Mouse (Mus musculus): Measurements from ENCODE around the gene Tpp1.

Tpp1 gene

DNA sequence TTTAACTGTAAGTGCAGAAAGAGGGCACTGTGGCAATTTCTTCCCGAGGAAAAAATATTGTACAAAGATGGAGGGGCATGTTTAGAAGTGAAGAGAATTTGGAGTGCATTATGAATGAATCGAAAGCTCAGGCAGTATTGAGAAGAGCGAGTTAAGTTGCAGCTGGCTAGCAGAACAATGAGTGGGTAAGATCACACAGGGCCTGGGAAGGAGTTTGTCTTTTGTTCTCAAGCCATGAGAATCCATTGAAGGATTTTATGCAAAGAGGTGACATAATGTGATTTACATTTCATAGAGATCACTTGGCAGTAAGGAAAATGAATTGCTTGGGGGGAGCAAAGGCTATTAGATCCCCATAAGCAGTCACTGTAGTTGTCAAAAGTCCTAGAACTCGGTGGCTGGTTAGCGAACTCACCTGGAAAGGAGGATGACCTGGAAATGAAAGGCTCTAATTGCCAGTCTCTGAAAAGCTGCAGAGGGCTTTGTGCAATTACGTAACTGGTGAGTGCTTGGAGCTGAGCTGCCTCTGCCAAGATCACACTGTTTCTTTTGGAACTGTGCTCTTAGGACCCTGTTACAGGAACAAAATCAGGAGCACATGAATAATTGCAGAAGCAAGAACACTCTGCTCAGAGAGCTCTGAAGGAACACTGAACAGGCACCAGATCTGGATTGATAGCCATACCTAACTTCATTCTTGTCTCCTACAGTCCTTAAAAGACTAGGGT lies 23.2 kb downstream of the Tpp1 start:
- no peak for DNase-seq (ENCODE audit: low spot score)

DNA sequence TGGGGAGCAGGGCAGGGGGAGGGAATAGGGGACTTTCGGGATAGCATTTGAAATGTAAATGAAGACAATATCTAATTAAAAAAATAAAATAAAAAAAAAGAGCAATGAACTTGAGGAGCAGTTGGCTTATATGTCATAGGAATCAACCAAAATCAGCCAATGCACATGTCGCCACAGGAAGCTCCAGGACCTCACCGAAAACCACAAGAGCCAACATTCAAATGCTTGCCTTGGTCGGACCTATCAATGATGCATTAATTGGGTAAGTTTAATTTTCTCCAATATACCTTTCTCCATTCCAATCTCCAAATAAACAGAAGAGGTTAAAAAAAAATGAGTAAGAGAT lies 25.1 kb downstream of the Tpp1 start:
- DNase-seq (ENCODE audit: low spot score) = no peak

DNA sequence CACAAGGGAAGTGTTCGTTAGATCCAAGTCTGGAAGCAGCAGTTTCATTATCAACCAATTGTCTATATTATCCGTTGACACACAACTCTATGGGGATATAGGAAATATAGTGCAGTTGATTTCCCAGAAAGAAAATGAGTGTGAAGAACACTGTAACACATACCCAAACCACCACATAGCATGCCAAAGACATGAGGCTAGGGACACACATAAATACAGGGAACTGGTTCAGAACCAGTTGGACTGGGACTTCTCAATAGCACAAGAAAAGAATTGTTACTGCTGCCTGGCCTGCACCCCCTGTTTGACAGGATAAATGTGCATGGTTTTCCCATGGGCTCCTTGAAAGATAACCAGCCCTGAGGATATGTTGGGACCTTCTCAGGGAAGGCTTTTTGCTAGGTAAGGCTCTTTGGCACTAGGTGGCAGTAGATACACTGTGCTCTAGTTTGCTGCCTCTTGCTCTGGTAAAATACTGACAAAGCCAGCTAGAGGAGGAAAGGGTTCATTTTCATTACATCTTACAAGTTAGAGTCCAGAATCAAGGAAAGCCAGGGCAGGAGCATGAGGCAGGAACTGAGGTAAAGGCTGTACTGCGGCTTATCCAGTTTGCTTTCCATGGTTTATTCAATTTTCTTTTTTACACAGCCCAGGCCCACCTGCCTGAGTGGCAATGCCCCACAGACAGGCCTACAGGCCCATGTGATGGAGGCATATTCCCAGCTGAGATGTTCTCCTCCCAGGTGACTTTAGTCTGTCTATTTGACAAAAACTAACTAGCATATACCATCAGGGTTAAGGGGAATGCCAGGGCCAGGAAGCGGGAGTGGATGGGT lies 25.7 kb downstream of the Tpp1 start:
- no peak for DNase-seq (ENCODE audit: low spot score)

DNA sequence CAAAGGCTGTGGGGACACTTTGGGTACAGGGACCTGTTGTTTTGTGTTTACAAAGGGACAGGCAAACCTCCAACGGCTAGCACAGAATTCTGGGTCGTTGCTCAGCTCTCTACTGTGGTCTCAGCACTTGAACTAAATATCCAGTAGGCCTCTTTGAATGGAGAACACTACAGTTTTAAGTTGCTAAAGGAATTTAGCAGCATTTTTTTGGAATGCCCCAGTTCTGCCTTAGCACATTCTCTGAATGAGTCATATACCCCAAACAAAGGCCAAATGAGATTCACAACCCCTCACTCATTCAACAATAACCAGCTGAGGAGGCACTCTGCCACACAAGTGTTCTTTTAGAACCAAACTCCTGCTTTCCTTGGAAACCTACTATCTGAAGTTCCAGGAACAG lies 30.1 kb downstream of the Tpp1 start:
- no peak for DNase-seq (ENCODE audit: low spot score)

DNA sequence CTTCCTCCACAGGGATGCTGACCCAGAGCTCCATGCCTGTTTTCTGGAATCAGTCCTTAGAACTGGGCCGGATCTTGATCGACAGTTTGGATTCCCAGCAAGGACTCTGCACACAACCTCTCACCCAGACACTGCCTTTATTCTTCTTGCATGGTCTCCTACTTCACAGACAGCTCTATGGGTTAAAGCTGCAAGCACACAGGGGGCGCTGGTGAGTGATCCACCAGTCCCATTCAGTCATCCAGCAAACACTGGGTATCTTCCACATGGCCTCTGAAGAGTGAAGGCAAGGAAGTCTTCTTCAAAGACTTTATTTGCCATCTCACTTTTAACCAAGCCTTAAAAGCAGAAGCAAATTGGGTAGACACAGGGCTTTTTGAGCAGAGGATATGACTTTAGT lies 36.7 kb downstream of the Tpp1 start:
- no peak for DNase-seq (ENCODE audit: low spot score)

DNA sequence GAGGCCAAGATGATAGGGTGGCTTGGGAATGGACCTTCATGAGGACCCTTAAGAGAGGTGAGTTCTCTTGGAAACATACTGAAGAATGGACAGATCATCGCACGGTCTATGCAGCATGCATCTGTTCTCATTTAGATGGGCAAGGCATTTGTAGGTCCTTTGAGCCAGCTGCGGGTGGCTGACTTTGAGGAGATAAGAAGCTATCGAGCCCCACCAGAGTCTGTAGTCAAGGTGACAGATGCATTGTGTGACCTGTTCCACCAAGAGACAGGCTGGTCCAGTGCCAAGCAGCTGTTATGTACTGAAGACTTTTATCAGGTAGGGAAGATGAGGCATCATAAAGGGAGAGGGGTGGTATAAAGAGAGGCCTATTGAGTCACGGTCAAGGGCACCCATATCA lies 43.3 kb downstream of the Tpp1 start:
- DNase-seq (ENCODE audit: low spot score) = no peak

DNA sequence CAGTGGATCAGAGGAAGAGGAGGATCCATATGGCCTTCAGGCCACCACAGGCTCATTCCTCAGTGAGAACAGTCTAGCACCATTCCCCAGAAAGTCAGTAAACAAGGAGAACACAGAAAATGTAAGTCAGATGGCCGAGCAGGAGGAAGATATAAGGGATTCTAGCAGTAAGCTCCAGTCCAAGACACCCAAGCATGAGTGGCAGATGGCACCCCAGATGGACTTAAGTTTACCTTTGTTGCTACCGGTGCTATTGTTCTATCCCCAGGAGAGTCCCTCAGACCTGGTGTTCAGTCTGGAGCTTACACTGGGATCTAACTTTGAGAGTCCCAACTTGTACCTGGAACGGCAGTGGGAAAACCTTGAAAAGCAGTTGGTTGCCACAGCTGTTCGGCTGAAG lies 48.2 kb downstream of the Tpp1 start:
- no peak for DNase-seq (ENCODE audit: low spot score)

DNA sequence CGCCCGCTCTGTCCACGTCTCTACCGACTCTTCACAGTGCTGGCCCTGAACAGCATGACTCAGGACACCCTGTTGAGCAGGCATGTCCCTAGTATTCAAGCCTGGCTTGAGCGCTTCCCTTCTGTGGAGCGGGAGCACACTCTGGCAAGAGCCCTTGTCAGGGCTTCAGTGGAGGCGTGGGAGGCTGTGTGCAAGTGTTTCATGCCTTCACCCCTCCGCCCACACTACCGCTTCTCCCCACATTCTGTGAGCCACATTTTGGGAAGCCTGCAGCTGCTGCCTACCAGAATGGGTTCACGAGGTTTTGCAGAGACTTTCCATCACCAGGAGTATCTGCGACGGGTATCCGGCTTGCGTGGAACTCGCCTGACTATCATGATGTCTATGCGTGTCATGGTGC lies 48.9 kb downstream of the Tpp1 start:
- DNase-seq (ENCODE audit: low spot score) = no peak

Data from layer of hippocampus, adult 9-10 months (tissue).